Mouse (Mus musculus) layer of hippocampus, adult 8-10 months (tissue): ENCODE data around the gene Ccr8. TPM values are rescaled to one million over a fixed set of nuclear protein-coding genes. Genes with fewer than 3 reads are reported as not detected.
A peak's percentile ranks its signal among the peaks of the same experiment; 100 is the strongest.

Source experiments
- DNase-seq, 2 experiments: peaks; one replicate each; pipeline ENCODE4 v3.0.0; 2022; ENCODE audit warnings: low spot score in 2 of 2
- total RNA-seq, 4 experiments: library from RNA; stranded (reverse); gene quantifications; 2 replicates each; pipeline ENCODE4 v1.2.4; 2022

Gene Ccr8
- total RNA-seq, 4 experiments from 2014 or later, result not detected

GRCm38 (mm10) chr9:120132980-120133754, 41.3 kb downstream of the Ccr8 start:
- no peak for DNase-seq

GRCm38 (mm10) chr9:120133755-120134475, 42.0 kb downstream of the Ccr8 start:
- no peak for DNase-seq

- DNase-seq, result no peak
Measured at GRCm38 (mm10) chr9:120134529-120135160, 42.7 kb downstream of the Ccr8 start.

GRCm38 (mm10) chr9:120135454-120135853, 43.5 kb downstream of the Ccr8 start:
- no peak for DNase-seq

DNA sequence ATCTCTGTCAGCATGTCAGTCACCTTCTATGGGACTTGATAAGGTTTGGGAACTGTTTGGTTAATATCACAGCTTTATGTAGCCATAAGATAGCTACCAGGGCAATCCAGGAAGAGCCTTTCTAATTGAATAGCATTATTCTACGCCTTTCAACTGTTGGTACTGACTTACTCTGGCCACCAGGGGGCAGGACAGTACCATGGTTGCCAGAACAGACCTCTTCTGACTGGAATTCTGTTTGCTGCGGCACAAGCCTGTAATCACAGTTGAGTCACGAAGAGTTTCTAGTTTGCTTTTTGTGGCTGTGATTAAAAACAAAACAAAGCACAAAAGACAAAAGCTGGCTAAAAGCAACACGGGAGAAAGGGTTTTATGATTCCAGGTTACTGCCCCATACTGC, 48.7 kb downstream of the Ccr8 start:
- DNase-seq, result peak; percentile 60 to 85

DNA sequence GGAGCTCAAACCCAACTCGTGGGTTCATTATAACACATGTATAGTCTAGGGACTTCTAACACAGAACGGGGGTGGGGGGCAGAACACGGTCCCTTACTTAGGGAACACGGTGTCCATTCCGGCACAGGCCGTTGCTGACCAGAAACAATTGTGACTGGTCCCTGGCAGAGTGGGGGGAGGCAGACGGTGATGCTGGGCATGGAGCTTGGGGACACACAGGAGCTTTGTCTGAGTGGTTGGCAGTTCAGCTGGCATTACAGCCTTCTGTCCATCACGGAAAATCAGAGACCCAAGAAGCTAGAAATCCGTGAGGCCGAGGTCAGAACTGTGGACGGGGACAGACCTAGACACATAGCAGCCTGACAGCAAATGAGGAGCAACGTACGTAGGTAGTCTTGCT, 52.6 kb downstream of the Ccr8 start:
- peak; percentile 42 to 50 for DNase-seq

Other genes starting within 250 kb of the Ccr8 start
- gene Wdr48, start 197.2 kb upstream of the Ccr8 start, total RNA-seq, result 10 to 100 TPM; 64.3 to 81.2 (median 74.6) TPM
- 10 to 100 TPM; 30.5 to 35.7 (median 34.1) TPM for gene Gorasp1, start 154.5 kb upstream of the Ccr8 start, total RNA-seq
- gene Ttc21a, start 154.5 kb upstream of the Ccr8 start, total RNA-seq, result 1 to 10 TPM; 1.2 to 2.8 (median 1.4) TPM
- 10 to 100 TPM; 12.1 to 24.1 (median 14.6) TPM for gene Csrnp1, start 107.5 kb upstream of the Ccr8 start, total RNA-seq
- gene Xirp1, start 68.5 kb upstream of the Ccr8 start, total RNA-seq, result under 1 TPM; 0.06 to 0.25 (median 0.10) TPM
- 100 to 1,000 TPM in 2 of 4 experiments, 10 to 100 TPM in 2; 28.2 to 108 (median 66.4) TPM for gene Cx3cr1, start 22.2 kb upstream of the Ccr8 start, total RNA-seq
- 10 to 100 TPM; 23.5 to 31.8 (median 26.7) TPM for gene Slc25a38, start 18.3 kb downstream of the Ccr8 start, total RNA-seq
- gene Rpsa, start 35.6 kb downstream of the Ccr8 start, total RNA-seq, result 100 to 1,000 TPM; 400 to 515 (median 436) TPM
- gene Mobp, start 57.6 kb downstream of the Ccr8 start, total RNA-seq, result 100 to 1,000 TPM; 395 to 477 (median 422) TPM
- 10 to 100 TPM; 45.8 to 63.9 (median 55.6) TPM for gene Myrip, start 209.4 kb downstream of the Ccr8 start, total RNA-seq